Mouse (Mus musculus) brown adipose tissue, adult 24 weeks (tissue): ENCODE measurements around the gene Pck1. TPM values are rescaled to one million over a fixed set of nuclear protein-coding genes. Genes with fewer than 3 reads are reported as not detected.
A peak's percentile ranks its signal among the peaks of the same experiment; 100 is the strongest.

ENCODE experiments used
- H3K27ac ChIP-seq: fragments of 200-500 bp; replicated peaks from 2 replicates; pipeline ENCODE4 v1.5.1; 2012; ENCODE audit warnings: low read depth, mild to moderate bottlenecking, low read length
- H3K4me1 ChIP-seq: fragments of 200-500 bp; 2 replicates; pipeline ENCODE4 v1.6.1; 2012; ENCODE audit warnings: low read length, mixed read lengths; ENCODE audit not compliant: control insufficient read depth, insufficient read depth, insufficient read length
- H3K4me3 ChIP-seq: fragments of 200-500 bp; 2 replicates; pipeline ENCODE4 v1.5.1; 2012; ENCODE audit warnings: low read depth, mild to moderate bottlenecking, low read length, moderate library complexity; ENCODE audit not compliant: insufficient read depth
- polyA plus RNA-seq: library from polyadenylated mRNA; stranded (reverse); fragments of >200 nt; gene quantifications from 2 replicates; pipeline ENCODE4 v1.2.4, GENCODE M21; 2012; ENCODE audit not compliant: missing spikeins, insufficient read depth, insufficient read length

Gene Pck1
- polyA plus RNA-seq, 1 experiment = 1,888 TPM

DNA sequence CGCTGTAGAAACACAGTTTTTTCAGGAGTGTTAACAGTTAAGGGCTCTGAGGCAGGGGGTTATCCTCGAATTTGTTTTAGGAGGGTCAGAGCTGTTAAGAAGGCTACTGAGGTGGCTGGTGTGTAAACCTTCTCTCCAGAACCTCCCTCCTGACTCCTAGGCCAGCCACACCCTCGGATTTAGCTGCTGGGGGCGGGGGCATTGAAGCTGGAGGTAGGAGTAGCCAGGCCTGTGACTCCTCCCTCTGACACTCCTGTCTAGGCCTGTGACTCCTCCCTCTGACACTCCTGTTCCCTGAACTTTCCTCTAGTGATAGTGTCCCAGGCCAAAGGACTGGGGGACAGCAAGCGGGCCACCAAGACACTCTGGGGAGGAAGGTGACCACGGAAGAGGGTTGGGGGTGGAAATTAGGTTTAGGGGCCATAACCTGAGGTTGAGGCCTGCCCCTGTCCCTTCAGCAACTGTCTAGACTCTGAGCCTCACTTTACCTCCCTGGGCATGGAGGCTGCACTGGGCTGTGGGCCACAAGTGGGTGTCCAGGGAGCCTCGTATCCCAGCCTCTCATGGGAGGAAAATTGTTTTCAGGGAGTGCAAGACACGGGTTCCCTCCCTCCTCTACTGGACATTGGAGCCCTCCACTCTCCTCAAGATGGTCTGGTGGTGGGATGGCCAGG lies 34.5 kb downstream of the Pck1 start:
- Histone ChIP-seq H3K27ac (peak overlapping the region; percentile 73; the same call in 1 of the 2 replicates), H3K4me3 (no peak overlapping the region), H3K4me1 (no peaks in the 10 kb centered on the region)

DNA sequence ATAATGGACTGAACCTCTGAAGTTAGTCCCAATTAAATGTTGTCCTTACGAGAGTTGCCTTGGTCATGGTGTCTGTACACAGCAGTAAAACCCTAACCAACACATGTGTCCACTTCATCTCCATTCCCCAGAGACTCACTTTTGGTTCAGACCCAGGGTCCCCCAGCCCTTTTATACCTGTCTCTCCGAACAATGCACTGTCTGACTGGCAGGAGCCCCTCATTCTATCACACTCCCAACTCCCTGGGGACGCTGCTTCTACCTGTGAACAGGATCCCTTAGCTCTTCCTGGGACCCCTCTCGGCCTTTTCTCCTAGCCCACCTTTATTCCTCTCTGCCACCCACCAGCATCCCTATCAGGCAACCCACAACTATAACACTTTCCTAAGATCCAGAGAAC lies 41.9 kb downstream of the Pck1 start:
- H3K27ac ChIP-seq = no peak overlapping the region
- H3K4me1 ChIP-seq = no peaks in the 10 kb centered on the region
- no peak overlapping the region for H3K4me3 ChIP-seq

DNA sequence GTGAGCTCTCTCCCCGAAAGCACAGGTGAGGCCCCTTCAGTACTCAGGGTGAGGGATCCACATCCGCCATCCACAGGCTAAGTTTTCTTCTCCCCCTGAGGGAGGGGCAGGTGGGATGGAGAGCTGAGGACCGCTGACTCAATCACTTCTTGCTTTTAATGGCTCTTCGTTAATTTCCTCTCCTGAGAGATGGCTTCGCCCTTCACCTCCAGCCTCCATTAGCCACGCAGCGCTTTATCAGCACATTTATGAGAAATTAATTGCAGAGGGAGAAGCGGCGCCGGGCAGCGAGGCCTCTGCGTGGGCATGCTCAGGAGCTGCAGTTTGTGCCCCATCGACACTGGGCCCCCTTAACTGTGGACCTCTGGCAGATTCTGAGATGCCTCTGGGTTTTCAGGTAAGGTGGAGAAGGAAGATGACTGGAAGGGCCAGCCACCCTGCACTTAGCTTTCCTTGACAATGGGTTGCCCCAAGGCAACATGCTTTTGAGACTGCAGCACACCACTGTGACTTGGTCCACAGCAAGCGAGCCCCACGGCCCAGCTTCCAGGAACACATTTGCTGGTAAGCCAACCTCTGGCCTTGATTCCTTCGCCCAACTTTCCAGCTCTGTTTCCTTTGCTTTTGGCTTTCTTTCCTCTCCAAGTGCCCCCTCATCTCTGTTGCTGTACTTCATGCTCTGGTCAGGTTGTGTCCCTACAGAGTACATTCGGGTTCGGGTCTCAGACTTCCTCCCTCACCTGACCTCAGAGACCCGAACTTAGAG lies 50.3 kb downstream of the Pck1 start:
- no peak overlapping the region for H3K27ac ChIP-seq
- no peaks in the 10 kb centered on the region for H3K4me1 ChIP-seq
- no peak overlapping the region for H3K4me3 ChIP-seq

DNA sequence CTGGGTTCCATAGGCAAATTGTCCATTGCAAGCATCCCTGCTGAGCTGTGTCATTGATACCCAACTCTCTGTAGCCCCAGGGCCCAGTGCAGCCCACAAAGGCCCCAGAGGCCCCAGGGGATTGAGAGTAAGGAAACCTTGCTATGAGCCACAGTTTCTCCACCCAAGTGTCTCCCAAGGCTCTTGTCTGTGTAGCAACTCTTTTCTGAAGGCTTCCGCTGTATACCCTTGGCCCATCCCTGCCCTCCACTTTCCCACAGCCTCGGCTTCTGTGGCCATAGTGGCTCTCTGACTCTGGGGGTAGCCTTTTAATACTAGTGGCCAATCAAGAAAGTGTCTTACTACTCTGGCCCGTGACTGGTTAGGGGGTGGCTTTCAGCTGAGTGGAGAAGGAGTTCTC lies 50.9 kb downstream of the Pck1 start:
- H3K27ac ChIP-seq = no peak overlapping the region
- no peaks in the 10 kb centered on the region for H3K4me1 ChIP-seq
- no peak overlapping the region for H3K4me3 ChIP-seq

DNA sequence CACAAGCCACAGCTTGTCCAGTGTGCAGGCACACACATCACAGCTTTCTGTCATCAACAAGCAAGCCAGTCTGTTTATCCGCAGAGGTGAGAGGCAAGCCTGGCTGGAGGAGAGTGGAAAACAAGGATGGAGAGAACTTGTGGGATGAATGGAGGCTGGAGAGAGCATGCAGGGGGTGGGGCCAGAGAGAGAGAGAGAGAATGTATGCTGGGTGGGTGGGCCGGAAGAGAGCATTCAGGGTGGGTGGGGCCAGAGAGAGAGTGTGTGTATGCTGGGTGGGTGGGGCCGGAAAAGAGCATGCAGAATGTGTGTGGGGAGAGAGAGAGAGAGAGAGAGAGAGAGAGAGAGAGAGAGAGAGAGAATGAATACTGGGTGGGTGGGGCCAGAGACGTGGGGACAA lies 51.8 kb downstream of the Pck1 start:
- no peak overlapping the region for H3K27ac ChIP-seq
- H3K4me1 ChIP-seq = no peaks in the 10 kb centered on the region
- no peak overlapping the region for H3K4me3 ChIP-seq

DNA sequence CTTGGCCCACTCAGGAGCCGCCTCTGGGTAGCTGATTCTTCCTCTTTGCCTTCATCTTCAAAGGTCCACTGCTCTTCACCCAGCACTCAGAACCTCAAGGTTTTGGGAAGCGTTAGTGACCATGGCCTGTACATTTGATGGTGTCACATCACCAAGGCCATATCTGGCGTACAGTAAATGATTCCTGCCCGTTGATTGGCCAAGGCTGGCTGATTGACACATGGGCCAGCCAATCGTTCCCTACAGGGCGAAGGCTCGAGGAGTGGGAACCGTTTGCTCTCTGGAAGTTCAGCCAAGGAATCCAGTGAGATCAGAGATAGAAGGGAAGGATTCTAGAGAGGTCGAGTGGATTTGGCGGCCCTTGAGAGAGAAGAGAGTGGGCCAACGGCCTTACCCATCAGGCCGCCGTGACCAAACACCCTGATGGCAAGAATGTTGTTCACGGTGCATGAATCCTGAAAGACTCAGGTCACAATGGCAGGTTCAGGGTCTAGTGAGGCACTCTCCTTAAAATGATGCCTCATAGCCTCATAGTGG lies 52.8 kb downstream of the Pck1 start:
- Histone ChIP-seq H3K4me1 (no peaks in the 10 kb centered on the region), H3K27ac (no peak overlapping the region), H3K4me3 (no peak overlapping the region)

DNA sequence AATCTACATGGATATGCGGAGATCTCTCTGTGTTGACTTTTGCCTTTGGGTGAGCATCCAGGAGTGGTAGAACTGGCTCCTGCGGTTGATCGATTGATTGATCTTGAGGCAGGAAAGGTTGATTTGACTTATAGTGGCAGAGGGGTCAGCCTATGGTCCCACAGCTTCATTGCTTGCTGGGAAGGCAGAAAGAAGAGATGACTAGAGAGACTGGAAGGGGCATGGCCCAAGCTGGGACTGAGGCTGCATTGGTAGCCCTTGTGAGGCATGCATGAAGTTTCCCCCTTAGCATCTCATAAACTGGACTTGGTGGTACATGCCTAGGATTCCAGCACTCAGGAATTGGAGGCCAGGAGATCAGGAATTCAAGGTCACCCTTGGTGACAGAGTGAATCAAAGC lies 54.2 kb downstream of the Pck1 start:
- H3K4me1 ChIP-seq = no peaks in the 10 kb centered on the region
- no peak overlapping the region for H3K4me3 ChIP-seq
- no peak overlapping the region for H3K27ac ChIP-seq

Other genes starting within 250 kb of the Pck1 start
- gene Bmp7, start 212.7 kb upstream of the Pck1 start, polyA plus RNA-seq = 0.28 and 0.29 TPM in 2 replicates
- gene Spo11, start 175.3 kb upstream of the Pck1 start, polyA plus RNA-seq = not detected in 2 replicates
- gene Rae1, start 152.9 kb upstream of the Pck1 start, polyA plus RNA-seq = 25.9 and 34.4 TPM in 2 replicates
- 13.5 and 14.5 TPM in 2 replicates for gene Rbm38, start 132.6 kb upstream of the Pck1 start, polyA plus RNA-seq
- gene Ctcfl, start 33.5 kb upstream of the Pck1 start, polyA plus RNA-seq = 0.55 TPM in 1 of 2 replicates, not detected in the other
- 1.6 TPM in 1 of 2 replicates, not detected in the other for gene Zbp1, start 65.9 kb downstream of the Pck1 start, polyA plus RNA-seq
- 108 and 141 TPM in 2 replicates for gene Pmepa1, start 123.5 kb downstream of the Pck1 start, polyA plus RNA-seq